Mouse (Mus musculus) midbrain, embryonic 10.5 days (tissue): ENCODE data around the gene Ift52. TPM values are rescaled to one million over a fixed set of nuclear protein-coding genes. Genes with fewer than 3 reads are reported as not detected.

Experiments
- DNase-seq: peaks from one replicate; pipeline ENCODE4 v3.0.0-alpha.2; 2017; ENCODE audit warnings: low spot score
- H3K27ac ChIP-seq: fragments of 300-500 bp; sonication (generic); replicated peaks from 2 replicates; pipeline ENCODE4 v1.5.1; 2016; ENCODE audit warnings: mild to moderate bottlenecking
- H3K27me3 ChIP-seq: fragments of 300-500 bp; sonication (generic); 2 replicates; pipeline ENCODE4 v1.6.1; 2016; ENCODE audit warnings: low read depth, mild to moderate bottlenecking; ENCODE audit not compliant: poor library complexity, severe bottlenecking
- H3K36me3 ChIP-seq: fragments of 300-500 bp; sonication (generic); 2 replicates; pipeline ENCODE4 v1.6.1; 2016; ENCODE audit warnings: mild to moderate bottlenecking, moderate library complexity
- H3K4me1 ChIP-seq: fragments of 300-500 bp; sonication (generic); 2 replicates; pipeline ENCODE4 v1.6.1; 2016
- H3K4me3 ChIP-seq: fragments of 300-500 bp; sonication (generic); 2 replicates; pipeline ENCODE4 v1.5.1; 2016; ENCODE audit warnings: mild to moderate bottlenecking, moderate library complexity
- H3K9me3 ChIP-seq: fragments of 300-500 bp; sonication (generic); replicated peaks from 2 replicates; pipeline ENCODE4 v1.6.1; 2016; ENCODE audit warnings: mild to moderate bottlenecking
- WGBS: fragments of 180-500 bp; shearing (Covaris S2); methylation state at CpG from one replicate; pipeline ENCODE4 v1.1.7; 2016; 5-methylcytosine and 5-hydroxymethylcytosine counted together
- polyA plus RNA-seq: library from polyadenylated mRNA; unstranded; fragments of >200 nt; fragmentation: Nextera tagmentation; extraction: Ambion mirVana; gene quantifications from 2 replicates; pipeline ENCODE4 v1.2.1, GENCODE M21; 2016

The Ift52 gene
- polyA plus RNA-seq, 1 experiment from 2014 or later, result 56.2 TPM

GRCm38 (mm10) chr2:163066326-163066725 is 49.2 kb downstream of the Ift52 start:
- no peak overlapping the region for H3K27ac ChIP-seq
- H3K36me3 ChIP-seq, result peaks cover 97% of the 10 kb centered on the region
- H3K4me3 ChIP-seq, result no peak overlapping the region
- H3K27me3 ChIP-seq, result no peaks in the 10 kb centered on the region
- no peaks in the 10 kb centered on the region for H3K4me1 ChIP-seq
- no peaks in the 10 kb centered on the region for H3K9me3 ChIP-seq
- DNase-seq, result no peak
- 89% methylated on average over 6 of the region's 6 CpGs for WGBS

GRCm38 (mm10) chr2:163067233-163067632 is 50.1 kb downstream of the Ift52 start:
- H3K4me3 ChIP-seq, result no peak overlapping the region
- no peaks in the 10 kb centered on the region for H3K9me3 ChIP-seq
- no peak for DNase-seq
- no peaks in the 10 kb centered on the region for H3K27me3 ChIP-seq
- H3K27ac ChIP-seq, result no peak overlapping the region
- H3K4me1 ChIP-seq, result no peaks in the 10 kb centered on the region
- H3K36me3 ChIP-seq, result peaks cover 97% of the 10 kb centered on the region
- WGBS, result 95% methylated on average over 1 of the region's 1 CpGs

- Histone ChIP-seq H3K4me1 (peaks cover 7% of the 10 kb centered on the region), H3K9me3 (no peaks in the 10 kb centered on the region), H3K36me3 (peaks cover 95% of the 10 kb centered on the region), H3K4me3 (no peak overlapping the region), H3K27me3 (no peaks in the 10 kb centered on the region), H3K27ac (no peak overlapping the region)
- 91% methylated on average over 3 of the region's 3 CpGs for WGBS
- DNase-seq, result no peak
Observed at GRCm38 (mm10) chr2:163070213-163070612, 53.1 kb downstream of the Ift52 start.

DNA sequence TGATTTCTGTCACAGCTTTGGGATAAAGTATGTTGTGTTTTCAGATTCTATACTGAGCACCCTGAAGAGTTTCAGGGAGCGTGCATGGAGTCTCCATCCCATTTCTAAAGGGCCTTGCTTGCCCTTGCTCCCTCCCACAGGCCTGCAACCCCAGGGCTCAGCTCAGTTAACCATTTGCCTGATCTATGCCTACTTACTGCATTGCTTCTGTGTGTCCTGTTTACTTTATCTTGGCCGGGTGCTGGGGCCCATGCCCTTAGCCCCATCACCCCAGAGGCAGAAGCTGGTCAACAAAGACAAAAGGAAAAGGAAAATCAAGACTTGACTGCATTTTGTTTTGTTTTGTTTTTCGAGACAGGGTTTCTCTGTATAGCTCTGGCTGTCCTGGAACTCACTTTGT is 54.4 kb downstream of the Ift52 start:
- DNase-seq, result no peak
- peaks cover 95% of the 10 kb centered on the region for H3K36me3 ChIP-seq

GRCm38 (mm10) chr2:163073023-163073757 is 56.0 kb downstream of the Ift52 start:
- WGBS, result 95% methylated on average over 9 of the region's 9 CpGs

More for the DNA sequence above, 54.4 kb downstream of the Ift52 start:
- H3K27ac ChIP-seq, result no peak overlapping the region
- H3K9me3 ChIP-seq, result no peaks in the 10 kb centered on the region
- no peak overlapping the region for H3K4me3 ChIP-seq
- no peaks in the 10 kb centered on the region for H3K27me3 ChIP-seq
- H3K4me1 ChIP-seq, result peaks cover 7% of the 10 kb centered on the region
- WGBS, result 89% methylated on average over 3 of the region's 3 CpGs

GRCm38 (mm10) chr2:163074006-163074405 is 56.9 kb downstream of the Ift52 start:
- no peak overlapping the region for H3K4me3 ChIP-seq
- peaks cover 96% of the 10 kb centered on the region for H3K36me3 ChIP-seq
- DNase-seq, result no peak
- no peaks in the 10 kb centered on the region for H3K27me3 ChIP-seq
- no peaks in the 10 kb centered on the region for H3K9me3 ChIP-seq
- H3K4me1 ChIP-seq, result peaks cover 7% of the 10 kb centered on the region
- H3K27ac ChIP-seq, result no peak overlapping the region
- 91% methylated on average over 7 of the region's 7 CpGs for WGBS

More at GRCm38 (mm10) chr2:163073023-163073757, 56.0 kb downstream of the Ift52 start:
- no peak for DNase-seq
- no peaks in the 10 kb centered on the region for H3K9me3 ChIP-seq
- peaks cover 95% of the 10 kb centered on the region for H3K36me3 ChIP-seq
- peaks cover 7% of the 10 kb centered on the region for H3K4me1 ChIP-seq
- H3K4me3 ChIP-seq, result no peak overlapping the region
- H3K27me3 ChIP-seq, result no peaks in the 10 kb centered on the region
- H3K27ac ChIP-seq, result no peak overlapping the region

DNA sequence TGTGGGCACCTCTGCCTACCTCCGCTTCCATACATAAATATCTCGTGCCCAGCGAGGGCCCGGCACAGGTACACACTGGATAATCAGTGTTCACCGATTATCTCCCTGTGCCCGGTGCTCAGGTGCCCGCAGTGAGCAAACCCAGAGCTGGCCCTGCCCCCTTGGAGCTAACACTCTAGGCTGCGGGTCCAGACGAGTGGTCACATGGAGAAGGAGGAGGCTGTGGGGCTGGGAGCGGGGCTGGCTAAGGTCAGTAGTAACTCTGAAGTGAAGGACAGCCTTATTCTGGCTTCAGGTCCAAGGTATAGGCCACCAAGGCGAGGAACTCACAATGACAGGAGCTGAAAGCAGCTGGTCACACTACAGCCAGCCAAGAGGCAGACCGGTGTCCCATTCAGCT is 57.7 kb downstream of the Ift52 start:
- H3K36me3 ChIP-seq, result peaks cover 97% of the 10 kb centered on the region
- no peak overlapping the region for H3K27ac ChIP-seq
- WGBS, result 93% methylated on average over 12 of the region's 12 CpGs
- H3K4me3 ChIP-seq, result no peak overlapping the region
- no peak for DNase-seq
- no peaks in the 10 kb centered on the region for H3K9me3 ChIP-seq
- peaks cover 7% of the 10 kb centered on the region for H3K4me1 ChIP-seq
- no peaks in the 10 kb centered on the region for H3K27me3 ChIP-seq

- Histone ChIP-seq H3K27me3 (no peaks in the 10 kb centered on the region), H3K27ac (no peak overlapping the region), H3K4me3 (no peak overlapping the region), H3K36me3 (peaks cover 96% of the 10 kb centered on the region), H3K4me1 (peaks cover 7% of the 10 kb centered on the region), H3K9me3 (no peaks in the 10 kb centered on the region)
- 78% methylated on average over 3 of the region's 3 CpGs for WGBS
- DNase-seq, result no peak
Observed at GRCm38 (mm10) chr2:163075234-163075633, 58.1 kb downstream of the Ift52 start.

GRCm38 (mm10) chr2:163079041-163079440 is 61.9 kb downstream of the Ift52 start:
- Histone ChIP-seq H3K36me3 (peaks cover 92% of the 10 kb centered on the region), H3K27me3 (no peaks in the 10 kb centered on the region)
- DNase-seq, result no peak

DNA sequence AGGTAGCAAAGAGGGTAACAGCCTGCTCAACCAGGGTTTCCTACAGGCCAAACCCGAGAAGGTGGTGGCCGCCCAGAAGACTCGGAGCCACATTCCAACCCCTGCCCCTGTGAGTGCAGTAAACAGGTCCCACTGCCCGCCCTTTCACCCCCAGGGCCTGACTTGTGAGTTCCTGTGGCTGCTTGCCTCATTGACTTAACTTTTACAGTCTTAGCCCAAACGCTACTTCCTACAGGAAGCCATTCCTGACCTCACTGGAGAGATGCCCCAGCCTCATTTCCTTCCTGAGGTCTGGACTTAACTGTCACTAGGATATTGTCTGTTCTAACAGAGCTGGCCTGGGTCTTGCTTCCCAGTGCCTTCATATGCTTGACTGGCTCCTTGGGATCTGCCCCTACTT is 65.4 kb downstream of the Ift52 start:
- Histone ChIP-seq H3K9me3 (no peaks in the 10 kb centered on the region), H3K36me3 (peaks cover 69% of the 10 kb centered on the region), H3K4me1 (no peaks in the 10 kb centered on the region), H3K27ac (no peak overlapping the region), H3K27me3 (no peaks in the 10 kb centered on the region), H3K4me3 (no peak overlapping the region)
- DNase-seq, result no peak
- 89% methylated on average over 5 of the region's 5 CpGs for WGBS

More at GRCm38 (mm10) chr2:163079041-163079440, 61.9 kb downstream of the Ift52 start:
- H3K9me3 ChIP-seq, result no peaks in the 10 kb centered on the region
- no peak overlapping the region for H3K27ac ChIP-seq
- no peak overlapping the region for H3K4me3 ChIP-seq
- 96% methylated on average over 4 of the region's 4 CpGs for WGBS
- peaks cover 7% of the 10 kb centered on the region for H3K4me1 ChIP-seq

DNA sequence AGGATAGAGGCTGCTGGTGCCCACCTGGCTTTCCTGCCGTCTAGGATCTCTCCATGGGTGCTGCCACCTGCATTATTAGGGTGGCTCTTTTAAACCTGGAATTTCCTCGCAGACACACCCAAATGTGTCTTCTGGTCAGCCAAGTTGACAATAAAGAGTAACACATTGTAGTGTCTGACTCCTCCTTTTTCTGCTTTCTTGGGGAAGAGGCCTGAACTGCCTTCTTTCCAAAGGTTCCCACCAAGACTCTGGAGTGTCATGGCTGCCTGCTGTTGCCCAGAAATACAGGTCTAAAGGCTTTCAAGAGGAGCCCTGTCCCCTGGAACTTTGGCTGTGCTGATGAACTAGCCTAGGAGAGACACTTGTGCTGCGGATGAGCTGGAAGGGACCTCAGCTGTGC is 67.4 kb downstream of the Ift52 start:
- Histone ChIP-seq H3K27ac (no peak overlapping the region), H3K9me3 (no peaks in the 10 kb centered on the region), H3K27me3 (no peaks in the 10 kb centered on the region), H3K36me3 (peaks cover 50% of the 10 kb centered on the region), H3K4me3 (no peak overlapping the region), H3K4me1 (no peaks in the 10 kb centered on the region)
- DNase-seq, result no peak
- WGBS, result 90% methylated on average over 3 of the region's 3 CpGs

- peaks cover 45% of the 10 kb centered on the region for H3K36me3 ChIP-seq
- no peaks in the 10 kb centered on the region for H3K4me1 ChIP-seq
- no peak overlapping the region for H3K27ac ChIP-seq
- 88% methylated on average over 6 of the region's 6 CpGs for WGBS
- H3K9me3 ChIP-seq, result no peaks in the 10 kb centered on the region
- H3K4me3 ChIP-seq, result no peak overlapping the region
- DNase-seq, result no peak
- no peaks in the 10 kb centered on the region for H3K27me3 ChIP-seq
Observed at GRCm38 (mm10) chr2:163085047-163085446, 67.9 kb downstream of the Ift52 start.

- Histone ChIP-seq H3K36me3 (peaks cover 33% of the 10 kb centered on the region), H3K9me3 (no peaks in the 10 kb centered on the region), H3K27me3 (no peaks in the 10 kb centered on the region), H3K27ac (no peak overlapping the region), H3K4me3 (no peak overlapping the region), H3K4me1 (no peaks in the 10 kb centered on the region)
- WGBS, result 88% methylated on average over 8 of the region's 8 CpGs
- no peak for DNase-seq
Observed at GRCm38 (mm10) chr2:163086561-163086960, 69.4 kb downstream of the Ift52 start.
